Mouse (Mus musculus): ENCODE data around the gene Anpep.
"Not testable (repeated sequence)": the region's sequence is repeated elsewhere in the genome, so short reads cannot be mapped to it uniquely, and the experiment has no call there.

Gene Anpep

DNA sequence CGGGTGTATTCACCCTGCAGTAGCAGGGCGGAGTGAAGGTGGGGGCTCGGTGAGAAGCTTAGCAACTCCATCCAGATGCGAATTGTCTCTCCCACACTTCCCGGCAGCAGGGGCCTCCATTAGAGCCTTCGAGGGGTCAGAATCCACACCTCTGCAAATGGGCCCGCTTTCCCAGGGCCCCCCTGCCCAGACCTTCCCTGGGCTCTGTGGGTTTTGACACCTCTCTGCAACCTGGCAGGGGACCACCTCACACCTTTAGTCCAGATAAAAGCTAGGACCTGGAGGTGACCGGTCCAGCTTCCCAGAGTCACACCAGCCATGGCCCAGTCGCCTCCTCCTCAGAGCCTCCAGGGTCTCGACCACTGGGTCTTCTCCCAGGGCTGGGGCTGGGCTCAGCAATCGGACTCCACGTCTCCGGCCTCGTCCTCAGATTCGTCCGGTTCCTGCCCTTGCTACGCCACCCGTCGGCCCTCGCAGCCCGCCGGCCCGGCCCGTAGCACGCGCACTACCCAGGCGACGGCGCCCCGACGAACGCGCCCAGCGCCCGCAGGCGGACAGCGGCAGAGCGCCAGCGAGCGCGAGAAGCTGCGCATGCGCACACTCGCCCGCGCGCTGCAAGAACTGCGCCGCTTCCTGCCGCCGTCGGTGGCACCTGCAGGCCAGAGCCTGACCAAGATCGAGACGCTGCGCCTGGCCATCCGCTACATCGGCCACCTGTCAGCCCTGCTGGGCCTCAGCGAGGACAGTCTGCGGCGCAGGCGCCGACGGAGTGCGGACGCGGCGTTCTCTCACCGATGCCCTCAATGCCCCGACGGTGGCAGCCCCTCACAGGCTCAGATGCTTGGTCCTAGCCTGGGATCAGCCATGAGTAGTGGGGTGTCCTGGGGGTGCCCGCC is 50.0 kb downstream of the Anpep start, which contains the start of gene Mesp2:
TSS of gene Mesp2 (plus strand) at position 117 of the 896 bp plus-strand sequence.
- peak; percentile 72 to 88 for DNase-seq

DNA sequence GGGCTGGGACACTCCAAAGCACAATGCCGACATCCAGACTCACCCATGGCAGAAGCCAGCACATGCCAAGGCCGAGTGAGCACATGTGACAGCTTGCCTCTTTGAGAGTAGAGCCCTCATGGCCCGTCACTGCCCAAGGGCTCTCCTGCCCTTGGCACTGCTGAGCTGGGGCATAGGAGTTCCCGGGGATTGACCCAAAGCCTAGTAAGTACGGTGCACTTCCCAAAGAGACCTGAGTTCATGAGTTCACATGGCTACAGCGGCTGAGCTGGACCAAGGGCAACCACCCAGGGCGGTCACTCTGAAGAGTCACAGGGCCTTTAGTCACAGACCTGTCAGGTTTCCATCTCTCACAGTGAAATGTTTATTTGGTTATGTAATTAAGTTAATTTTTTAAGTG is 52.3 kb downstream of the Anpep start:
- no peak for DNase-seq

DNA sequence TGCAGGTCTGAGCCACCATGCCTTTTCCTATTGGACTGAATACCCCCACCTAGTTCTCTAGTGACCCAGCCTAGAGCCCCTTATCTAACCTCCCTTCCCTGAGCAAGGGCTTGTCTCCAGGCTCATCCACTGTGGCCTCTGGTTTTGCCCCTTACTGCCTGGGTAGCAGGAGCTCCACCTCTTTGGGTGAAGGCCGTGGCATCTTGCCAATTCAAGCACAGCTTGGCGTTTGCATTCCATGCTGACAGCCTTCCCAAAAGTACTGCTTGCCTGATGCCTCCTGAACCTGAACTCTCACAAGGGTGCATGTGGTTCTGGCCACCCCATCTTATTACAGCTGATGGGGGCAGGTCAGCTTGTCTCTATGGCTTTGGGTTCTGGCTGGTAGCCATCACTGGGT is 57.0 kb downstream of the Anpep start:
- peak; percentile 71 to 80 for DNase-seq

DNA sequence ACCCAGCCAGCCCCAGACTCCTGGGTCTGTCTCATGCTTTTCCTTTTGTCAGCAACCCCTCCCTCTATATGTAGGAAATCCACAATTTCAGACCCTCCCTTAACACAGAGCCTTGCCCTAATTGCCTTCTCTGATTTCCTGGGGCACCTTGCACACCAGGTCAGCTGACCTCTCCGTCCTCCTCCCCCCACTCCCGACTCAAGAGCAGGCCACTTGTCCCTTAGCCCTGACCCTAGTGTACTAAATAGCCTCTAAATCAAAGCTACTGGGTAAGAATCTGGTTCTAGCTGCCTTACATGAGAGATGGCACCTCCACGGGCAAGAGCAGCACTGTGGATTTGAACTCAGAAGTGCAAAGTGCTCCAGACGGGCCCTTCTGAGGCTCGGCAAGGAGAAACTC is 58.8 kb downstream of the Anpep start:
- DNase-seq: no peak

DNA sequence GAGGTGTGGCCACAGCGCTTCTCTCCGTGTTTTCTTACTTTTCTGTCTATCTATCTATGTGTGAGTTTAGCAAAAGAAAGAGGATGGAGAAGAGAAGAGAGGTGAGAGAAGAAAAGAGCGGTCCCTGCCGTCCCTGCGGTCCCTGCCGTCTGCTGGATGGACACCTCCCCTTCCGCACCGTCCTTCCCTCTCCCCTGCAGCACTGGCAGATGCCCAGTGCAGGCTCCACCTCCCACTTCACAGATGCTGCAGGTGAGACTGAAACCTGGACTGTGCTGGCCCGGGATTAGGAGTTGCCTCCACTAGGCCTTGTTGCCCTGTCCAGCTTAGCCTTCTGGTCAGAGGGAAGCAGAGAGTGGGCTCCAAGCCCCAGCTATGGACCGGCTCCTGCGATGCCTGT is 59.5 kb downstream of the Anpep start:
- no peak for DNase-seq

DNA sequence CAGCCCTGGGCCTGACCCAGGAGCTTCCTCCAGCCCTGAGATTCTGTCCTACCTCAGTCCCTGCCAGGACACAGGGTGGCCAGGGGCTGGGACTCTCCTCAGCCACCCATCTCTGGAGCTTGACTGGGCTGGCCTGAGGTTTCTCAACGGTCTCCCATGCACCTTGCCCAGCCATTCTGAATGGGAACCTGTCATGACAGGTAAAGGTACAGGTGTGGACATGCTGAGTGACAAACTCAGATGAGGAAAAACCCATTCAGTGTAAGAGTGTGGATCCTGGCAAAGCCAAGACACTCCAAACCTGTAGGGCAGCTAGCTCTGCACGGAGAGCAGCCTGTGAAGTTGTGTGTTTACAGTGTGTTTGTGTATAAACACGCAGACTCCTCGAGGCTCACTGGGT is 60.5 kb downstream of the Anpep start:
- DNase-seq: no peak

DNA sequence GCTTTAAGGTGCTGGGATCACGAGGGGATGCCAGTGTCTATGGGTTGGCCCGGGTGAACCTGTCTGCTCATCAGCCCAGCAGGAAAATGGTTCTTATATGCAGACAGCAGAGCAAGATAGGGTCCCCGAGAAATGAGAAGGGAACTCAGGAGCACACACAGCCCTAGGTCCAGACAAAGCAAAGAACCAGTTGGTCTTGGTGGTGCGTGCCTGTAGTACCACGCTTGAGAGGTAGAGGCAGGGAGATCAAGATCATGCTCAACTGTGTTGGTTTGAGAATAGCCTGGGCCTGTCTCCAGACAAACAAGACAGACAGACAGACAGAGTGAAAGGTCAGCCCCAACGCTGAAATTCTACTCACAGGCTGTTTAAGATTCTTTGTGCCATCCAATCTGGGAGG is 61.4 kb downstream of the Anpep start:
- DNase-seq: no peak

DNA sequence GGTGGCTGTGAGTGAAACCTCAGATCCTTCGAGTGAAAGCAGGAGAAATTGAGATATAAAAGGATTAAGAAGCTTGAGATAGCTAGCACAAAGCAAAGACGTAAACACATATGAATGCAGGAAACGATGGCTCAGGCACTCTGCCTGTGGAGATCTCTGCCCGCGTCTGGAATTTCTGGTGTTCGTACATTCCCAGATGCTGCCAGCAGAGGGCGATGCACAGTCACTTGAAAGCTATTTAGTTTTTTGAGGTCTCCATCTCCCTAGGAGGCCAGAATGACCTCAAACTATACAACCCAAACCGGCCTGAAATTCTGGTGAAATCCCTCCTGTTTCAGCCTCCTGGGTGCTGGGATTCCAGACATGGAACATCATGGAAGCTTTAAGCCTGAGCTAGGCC is 61.8 kb downstream of the Anpep start:
- DNase-seq: peak; percentile 71 to 90

DNA sequence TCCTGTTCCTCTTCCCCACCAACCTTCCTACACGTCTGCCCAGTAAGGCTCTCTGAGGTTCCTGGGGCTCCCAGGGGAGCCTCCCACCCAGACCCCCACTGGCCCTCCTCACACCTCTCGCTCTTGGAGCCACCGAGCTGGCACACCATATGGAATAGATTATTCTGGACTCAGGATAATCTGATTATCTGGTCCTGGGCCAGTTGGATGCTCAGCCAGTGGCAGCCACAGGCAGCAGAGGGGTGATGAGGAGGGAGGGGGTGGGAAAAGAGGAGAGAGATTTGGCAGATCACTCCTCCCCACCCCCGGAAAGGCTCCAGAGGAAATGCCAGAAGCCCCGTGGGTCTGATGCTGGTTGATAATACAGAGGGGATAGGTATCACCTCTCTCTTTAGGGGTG is 62.3 kb downstream of the Anpep start:
- DNase-seq: no peak

DNA sequence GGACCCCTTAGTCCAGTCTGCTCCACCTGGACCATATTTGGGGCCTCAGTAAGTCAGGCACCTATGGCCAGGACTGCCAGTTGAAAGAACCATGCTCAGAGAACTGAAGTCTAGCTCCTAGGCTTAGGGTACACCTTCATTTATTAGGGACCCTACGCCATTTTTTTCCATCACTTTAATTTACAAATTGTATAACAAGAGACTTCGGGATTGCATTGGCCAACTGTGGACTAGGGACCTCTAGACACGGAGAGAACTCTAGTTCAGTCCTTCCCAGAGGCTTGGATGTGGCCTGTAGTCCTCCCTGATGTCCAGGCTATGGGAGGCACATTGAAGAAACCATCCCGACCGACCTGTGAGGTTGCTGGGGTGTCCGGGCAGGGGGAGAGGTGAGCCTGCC is 67.2 kb downstream of the Anpep start, which contains the start of gene Mesp1:
TSS of gene Mesp1 (minus strand) at position 101 of the 400 bp plus-strand sequence.
- no peak for DNase-seq

DNA sequence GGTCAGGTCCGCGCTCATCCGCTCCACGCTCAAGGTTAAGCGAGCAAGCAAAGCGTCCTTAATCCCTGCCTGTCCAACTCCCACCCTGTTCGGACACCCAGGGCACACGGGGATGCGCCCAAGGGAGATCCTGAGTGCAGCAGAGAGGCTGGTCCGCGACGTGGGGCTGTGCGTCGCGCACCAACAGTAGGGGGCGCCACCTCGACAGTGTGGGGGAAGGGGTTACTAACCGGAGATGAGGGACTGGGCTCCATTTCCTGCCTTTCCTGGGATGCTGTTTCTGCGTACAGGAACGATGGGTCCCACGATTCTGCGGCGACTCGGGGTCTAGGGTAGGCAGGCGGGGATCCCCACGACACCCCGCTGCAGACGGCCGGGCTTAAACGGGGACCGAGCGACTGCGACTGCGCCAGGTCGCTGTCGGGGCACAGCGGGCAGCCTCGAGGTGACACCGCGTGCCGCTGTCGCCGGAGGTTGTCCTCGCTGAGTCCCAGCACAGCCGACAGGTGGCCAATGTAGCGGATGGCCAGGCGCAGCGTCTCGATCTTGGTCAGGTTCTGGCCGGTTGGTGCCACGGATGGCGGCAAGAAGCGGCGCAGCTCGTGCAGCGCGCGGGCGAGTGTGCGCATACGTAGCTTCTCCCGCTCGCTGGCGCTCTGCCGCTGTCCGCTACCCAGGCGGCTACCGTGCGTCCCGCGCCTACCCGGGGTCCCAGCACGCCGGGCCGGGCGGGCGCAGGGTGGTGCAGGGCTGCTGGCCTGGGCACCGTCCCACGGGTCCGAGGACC is 68.0 kb downstream of the Anpep start:
- DNase-seq: peak; percentile 40 to 62

DNA sequence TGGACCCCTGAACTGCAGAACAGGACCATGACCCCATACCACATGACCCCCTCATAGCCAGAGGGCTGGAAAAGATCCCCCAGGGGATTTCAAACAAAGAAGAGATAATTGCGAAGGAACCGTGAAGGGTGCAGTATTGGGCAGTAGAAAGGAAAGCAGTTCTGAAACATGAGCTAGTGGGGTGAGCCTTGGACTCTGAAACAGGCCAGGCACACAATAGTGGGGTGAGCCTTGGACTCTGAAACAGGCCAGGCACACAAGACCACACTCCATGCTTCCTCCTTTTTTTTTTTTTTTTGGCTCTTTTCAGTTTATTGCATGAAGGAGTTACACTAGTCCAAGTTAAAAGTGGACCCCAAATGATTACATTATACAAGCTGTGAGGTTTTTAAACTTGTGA is 71.0 kb downstream of the Anpep start:
- DNase-seq: not testable (repeated sequence)

DNA sequence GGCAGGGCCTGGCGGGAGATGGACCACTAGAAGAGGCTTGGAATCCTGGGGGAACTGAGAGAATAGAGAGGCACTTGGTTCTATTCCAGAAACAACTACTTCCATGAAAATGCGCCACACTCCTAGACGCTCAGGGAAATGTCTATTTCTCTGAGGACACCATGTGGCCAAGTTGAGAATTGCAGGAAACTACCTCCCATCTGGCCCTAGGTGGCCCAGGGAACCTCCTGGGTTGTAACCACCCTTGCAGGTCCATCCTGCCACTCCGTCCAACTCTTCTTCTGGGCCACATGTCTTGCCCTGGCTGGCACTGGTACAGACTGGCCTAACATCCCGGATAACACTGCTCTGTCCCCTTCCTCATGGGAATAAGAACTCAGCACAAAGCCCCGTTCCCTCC is 74.6 kb downstream of the Anpep start:
- peak; percentile 71 to 90 for DNase-seq

DNA sequence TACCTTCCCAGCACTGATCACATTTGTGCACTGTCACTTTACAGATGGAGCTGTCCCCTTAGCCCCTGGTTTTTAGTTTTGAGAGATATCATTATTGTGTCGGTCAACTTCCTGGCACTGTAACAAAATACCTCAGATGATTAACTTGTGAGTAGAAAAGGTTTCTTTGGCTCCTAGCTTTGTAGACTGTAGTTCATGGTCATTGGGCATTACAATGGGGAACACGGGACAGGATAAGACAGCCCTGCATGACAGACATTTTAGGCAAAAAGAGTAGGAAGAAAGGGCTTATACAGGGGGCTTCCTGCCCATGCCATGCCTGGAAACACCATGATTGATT is 78.4 kb downstream of the Anpep start:
- DNase-seq: no peak

DNA sequence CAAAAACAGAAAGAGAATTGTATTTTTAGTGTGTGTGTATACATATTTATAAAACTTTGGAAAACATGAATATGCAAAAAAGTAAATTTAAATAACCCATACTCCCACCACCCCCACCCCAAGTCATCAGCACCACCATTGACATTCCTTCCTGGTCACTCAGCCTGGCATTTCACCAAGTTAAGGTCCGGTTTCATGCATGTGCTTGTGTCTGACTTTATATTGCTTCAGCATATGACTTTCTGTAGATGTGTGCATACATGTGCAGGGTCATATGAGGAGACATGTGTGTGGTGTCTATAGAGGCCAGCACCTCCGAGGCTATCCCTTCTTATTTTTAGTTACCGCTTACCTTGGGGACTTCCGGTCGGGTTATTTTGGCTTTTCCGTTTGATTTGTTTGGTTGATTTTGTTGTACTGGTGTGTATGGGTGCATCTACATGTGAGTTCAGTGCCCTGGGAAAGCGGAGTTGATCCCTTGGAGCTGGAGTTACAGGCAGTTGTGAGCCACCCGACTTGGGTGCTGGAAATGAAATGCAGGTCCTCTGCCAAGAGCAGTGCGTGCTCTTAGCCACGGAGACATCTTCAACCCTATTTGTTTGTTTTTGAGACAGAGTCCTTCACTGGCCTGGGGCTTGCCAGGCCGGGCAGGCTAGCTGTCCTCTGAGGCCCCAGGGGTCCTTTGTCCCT is 78.9 kb downstream of the Anpep start:
- no peak for DNase-seq

DNA sequence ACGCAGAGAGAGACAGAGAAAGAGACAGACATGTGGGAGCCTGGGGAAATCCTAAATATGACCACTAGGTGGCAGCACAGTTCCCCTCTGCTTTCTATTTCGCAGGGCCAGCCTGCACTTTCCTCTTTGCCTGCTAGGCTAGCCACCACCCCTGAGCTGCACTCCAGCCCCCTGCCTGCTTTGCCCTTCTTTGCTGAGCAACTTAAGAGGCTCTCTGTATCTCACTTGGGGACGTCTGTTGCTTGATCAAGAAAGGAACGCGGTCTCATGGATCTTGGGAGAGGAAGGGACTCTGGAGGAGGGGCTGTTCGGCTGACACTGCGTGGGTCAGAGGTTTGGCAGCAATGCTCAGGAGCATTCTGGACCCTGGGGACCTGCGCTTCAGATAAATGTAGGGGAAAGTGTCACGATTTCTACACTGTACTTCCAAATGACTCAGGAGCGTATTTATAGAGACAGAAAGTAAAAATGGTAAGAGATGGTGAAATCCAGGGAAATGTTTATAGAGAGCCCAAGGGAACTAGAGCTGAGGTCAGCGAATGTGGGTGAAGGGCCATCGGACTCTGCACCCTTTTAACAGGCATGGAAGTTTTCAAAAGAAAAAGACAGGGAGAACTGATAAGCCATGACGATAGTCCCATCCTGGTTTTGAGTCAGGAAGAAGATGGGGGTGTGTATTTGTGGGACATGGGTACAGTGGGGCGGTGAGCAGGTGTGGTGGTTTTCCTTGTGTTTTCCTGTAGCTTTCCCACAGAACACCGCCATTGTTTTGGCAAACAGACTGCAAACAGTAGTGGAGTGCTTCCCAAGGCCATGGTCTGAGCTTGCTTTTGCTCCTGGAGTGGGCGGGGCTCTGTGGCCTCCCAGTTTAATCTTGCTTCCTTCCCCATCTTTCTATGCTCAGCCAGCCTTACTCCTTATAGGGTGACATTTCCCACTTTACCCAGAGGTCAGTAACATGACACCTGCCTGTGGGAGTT is 79.9 kb downstream of the Anpep start:
- peak; percentile 82 to 89 for DNase-seq

Measured in kidney, postnatal 25 days (tissue).